Mouse (Mus musculus) heart, adult 2 months (tissue): ENCODE results near the gene Fgfr3.

Experiments
- CTCF ChIP-seq: fragments of 200-600 bp; IDR thresholded peaks from 2 replicates; pipeline ENCODE4 v1.8.1; 2022; ENCODE audit warnings: antibody characterized with exemption, mild to moderate bottlenecking, moderate library complexity
- EP300 ChIP-seq: fragments of 200-500 bp; IDR thresholded peaks from 2 replicates; pipeline ENCODE4 v1.6.1; 2011; ENCODE audit warnings: low read depth, low read length, control low read depth; ENCODE audit not compliant: insufficient read depth
- POLR2A ChIP-seq: fragments of 200-500 bp; IDR thresholded peaks from 2 replicates; pipeline ENCODE4 v1.6.1; 2011; ENCODE audit warnings: mild to moderate bottlenecking, low read depth, low read length, control low read depth; ENCODE audit not compliant: insufficient read depth

DNA sequence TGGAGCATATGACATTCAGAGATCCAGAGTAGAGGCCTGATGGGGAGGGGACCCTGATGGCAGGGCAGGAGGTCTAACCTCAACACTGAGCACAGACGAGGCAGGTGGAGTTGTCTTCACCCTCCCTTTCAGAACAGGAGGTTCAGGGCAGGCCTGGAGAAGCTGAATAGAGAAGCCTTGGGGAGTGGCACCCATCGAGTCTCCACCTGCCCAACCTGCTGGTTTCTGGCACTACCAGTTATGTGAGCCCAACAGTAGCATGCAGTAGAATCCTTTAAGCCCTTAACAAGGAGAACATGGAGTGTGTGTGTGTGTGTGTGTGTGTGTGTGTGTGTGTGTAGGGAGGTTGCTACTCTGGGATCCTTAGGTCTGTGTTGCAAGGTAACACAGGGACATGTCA is 8.9 kb upstream of the Fgfr3 start:
- TF ChIP-seq CTCF = no peak
- TF ChIP-seq EP300 = no peak
- no peak for TF ChIP-seq POLR2A
